Mouse (Mus musculus): ENCODE measurements at regions not wholly inside any gene's neighbourhood (a gene's known extent, or its start where the extent isn't known, plus 50 kb on each side); places are given as distances from the start of the nearest gene placed in this dataset.

GRCm38 (mm10) chr12:109529501-109529900 lies 70.6 kb downstream of the Rtl1 start:
- H3K9me3 ChIP-seq (ENCODE audit: low read length): peaks cover 16% of the 10 kb centered on the region; the same call in 1 of the 2 replicates
- H3K4me3 ChIP-seq (ENCODE audit: low read depth, low read length): no peak overlapping the region
- no peaks in the 10 kb centered on the region for H3K36me3 ChIP-seq (ENCODE audit: insufficient read depth, low read length)
- ATAC-seq (ENCODE audit: low FRiP score) (no peak), DNase-seq (ENCODE audit: low spot score) (no peak)
- 0 out of 2 replicates have a peak, but pooled peaks cover 3% of the 10 kb centered on the region for H3K27me3 ChIP-seq (ENCODE audit: insufficient read depth, low read length)
- H3K4me2 ChIP-seq (ENCODE audit: low read depth, low read length, poor library complexity, severe bottlenecking): no peak overlapping the region
- H3K9ac ChIP-seq (replicated peaks; ENCODE audit: low read length, poor library complexity, severe bottlenecking): no peak overlapping the region
- 62% methylated on average over 6 of the region's 6 CpGs for WGBS
- TF ChIP-seq CTCF (IDR thresholded peaks at IDR 0.05): no peak
- no peaks in the 10 kb centered on the region for H3K4me1 ChIP-seq (ENCODE audit: insufficient read depth, low read length)
- H3K27ac ChIP-seq (ENCODE audit: low read depth, low read length): no peak overlapping the region

GRCm38 (mm10) chr12:109528966-109529365 lies 71.2 kb downstream of the Rtl1 start:
- Histone ChIP-seq H3K4me2 (ENCODE audit: low read depth, low read length, poor library complexity, severe bottlenecking) (no peak overlapping the region), H3K27me3 (ENCODE audit: insufficient read depth, low read length) (0 out of 2 replicates have a peak, but pooled peaks cover 3% of the 10 kb centered on the region), H3K9me3 (ENCODE audit: low read length) (peaks cover 16% of the 10 kb centered on the region; the same call in 1 of the 2 replicates), H3K4me3 (ENCODE audit: low read depth, low read length) (no peak overlapping the region), H3K27ac (ENCODE audit: low read depth, low read length) (no peak overlapping the region), H3K36me3 (ENCODE audit: insufficient read depth, low read length) (no peaks in the 10 kb centered on the region), H3K4me1 (ENCODE audit: insufficient read depth, low read length) (no peaks in the 10 kb centered on the region), H3K9ac (replicated peaks; ENCODE audit: low read length, poor library complexity, severe bottlenecking) (no peak overlapping the region)
- DNase-seq (ENCODE audit: low spot score): no peak
- no peak for ATAC-seq (ENCODE audit: low FRiP score)
- WGBS: 58% methylated on average over 5 of the region's 5 CpGs
- no peak for TF ChIP-seq CTCF (IDR thresholded peaks at IDR 0.05)

GRCm38 (mm10) chr12:109528263-109528545 lies 71.9 kb downstream of the Rtl1 start:
- no peak overlapping the region for H3K9ac ChIP-seq (replicated peaks; ENCODE audit: low read length, poor library complexity, severe bottlenecking)
- 0 out of 2 replicates have a peak, but pooled peaks cover 3% of the 10 kb centered on the region for H3K27me3 ChIP-seq (ENCODE audit: insufficient read depth, low read length)
- no peak for TF ChIP-seq CTCF (IDR thresholded peaks at IDR 0.05)
- no peak overlapping the region for H3K27ac ChIP-seq (ENCODE audit: low read depth, low read length)
- DNase-seq (ENCODE audit: low spot score) (peak; percentile 14), ATAC-seq (ENCODE audit: low FRiP score) (no peak)
- H3K36me3 ChIP-seq (ENCODE audit: insufficient read depth, low read length): no peaks in the 10 kb centered on the region
- peak overlapping the region; percentile 42 for H3K4me2 ChIP-seq (ENCODE audit: low read depth, low read length, poor library complexity, severe bottlenecking)
- peak overlapping the region; percentile 20 for H3K4me3 ChIP-seq (ENCODE audit: low read depth, low read length)
- peaks cover 16% of the 10 kb centered on the region; the same call in 1 of the 2 replicates for H3K9me3 ChIP-seq (ENCODE audit: low read length)
- no peaks in the 10 kb centered on the region for H3K4me1 ChIP-seq (ENCODE audit: insufficient read depth, low read length)
- WGBS: 46% methylated on average over 27 of the region's 27 CpGs

- Histone ChIP-seq H3K9ac (replicated peaks; ENCODE audit: low read length, poor library complexity, severe bottlenecking) (no peak overlapping the region), H3K36me3 (ENCODE audit: insufficient read depth, low read length) (no peaks in the 10 kb centered on the region), H3K4me3 (ENCODE audit: low read depth, low read length) (peak overlapping the region; percentile 20), H3K4me2 (ENCODE audit: low read depth, low read length, poor library complexity, severe bottlenecking) (peak overlapping the region; percentile 42), H3K9me3 (ENCODE audit: low read length) (peaks cover 16% of the 10 kb centered on the region; the same call in 1 of the 2 replicates), H3K27ac (ENCODE audit: low read depth, low read length) (no peak overlapping the region), H3K27me3 (ENCODE audit: insufficient read depth, low read length) (0 out of 2 replicates have a peak, but pooled peaks cover 3% of the 10 kb centered on the region), H3K4me1 (ENCODE audit: insufficient read depth, low read length) (no peaks in the 10 kb centered on the region)
- no peak for TF ChIP-seq CTCF (IDR thresholded peaks at IDR 0.05)
- 65% methylated on average over 29 of the region's 29 CpGs for WGBS
- ATAC-seq (ENCODE audit: low FRiP score) (no peak), DNase-seq (ENCODE audit: low spot score) (no peak)
These were observed 72.5 kb downstream of the Rtl1 start for GRCm38 (mm10) chr12:109527414-109528262.

GRCm38 (mm10) chr12:109525613-109526012 lies 73.0 kb downstream of the Dlk1 start:
- H3K4me3 ChIP-seq (ENCODE audit: low read depth, low read length): no peak overlapping the region
- H3K4me2 ChIP-seq (ENCODE audit: low read depth, low read length, poor library complexity, severe bottlenecking): no peak overlapping the region
- TF ChIP-seq CTCF (IDR thresholded peaks at IDR 0.05): no peak
- H3K9ac ChIP-seq (replicated peaks; ENCODE audit: low read length, poor library complexity, severe bottlenecking): no peak overlapping the region
- H3K4me1 ChIP-seq (ENCODE audit: insufficient read depth, low read length): no peaks in the 10 kb centered on the region
- DNase-seq (ENCODE audit: low spot score): no peak
- no peak for ATAC-seq (ENCODE audit: low FRiP score)
- WGBS: 74% methylated on average over 9 of the region's 9 CpGs
- H3K27me3 ChIP-seq (ENCODE audit: insufficient read depth, low read length): 0 out of 2 replicates have a peak, but pooled peaks cover 3% of the 10 kb centered on the region
- peaks cover 12% of the 10 kb centered on the region; the same call in 1 of the 2 replicates for H3K9me3 ChIP-seq (ENCODE audit: low read length)
- H3K27ac ChIP-seq (ENCODE audit: low read depth, low read length): no peak overlapping the region
- H3K36me3 ChIP-seq (ENCODE audit: insufficient read depth, low read length): no peaks in the 10 kb centered on the region

- H3K9ac ChIP-seq (replicated peaks; ENCODE audit: low read length, poor library complexity, severe bottlenecking): no peak overlapping the region
- H3K4me2 ChIP-seq (ENCODE audit: low read depth, low read length, poor library complexity, severe bottlenecking): no peak overlapping the region
- no peak for TF ChIP-seq CTCF (IDR thresholded peaks at IDR 0.05)
- no peak overlapping the region for H3K27ac ChIP-seq (ENCODE audit: low read depth, low read length)
- WGBS: 86% methylated on average over 5 of the region's 5 CpGs
- H3K4me1 ChIP-seq (ENCODE audit: insufficient read depth, low read length): no peaks in the 10 kb centered on the region
- H3K36me3 ChIP-seq (ENCODE audit: insufficient read depth, low read length): no peaks in the 10 kb centered on the region
- no peak for DNase-seq (ENCODE audit: low spot score)
- H3K27me3 ChIP-seq (ENCODE audit: insufficient read depth, low read length): no peaks in the 10 kb centered on the region
- no peaks in the 10 kb centered on the region for H3K9me3 ChIP-seq (ENCODE audit: low read length)
- no peak overlapping the region for H3K4me3 ChIP-seq (ENCODE audit: low read depth, low read length)
- no peak for ATAC-seq (ENCODE audit: low FRiP score)
These were observed 68.7 kb downstream of the Dlk1 start for GRCm38 (mm10) chr12:109521199-109521780.

Measured in midbrain, postnatal 0 days (tissue).